Mouse (Mus musculus): ENCODE measurements at regions not wholly inside any gene's neighbourhood (a gene's known extent, or its start where the extent isn't known, plus 50 kb on each side); places are given as distances from the start of the nearest gene placed in this dataset.

GRCm38 (mm10) chr5:46488140-46488942, 630.9 kb upstream of the Lcorl start:
- TF ChIP-seq CTCF (IDR thresholded peaks at IDR 0.05; ENCODE audit: insufficient read depth, low read length) (no peak), POLR2A (IDR thresholded peaks at IDR 0.05; ENCODE audit: borderline replicate concordance, extremely low read depth, low read depth, low read length) (no peak)
